Mouse (Mus musculus) liver, embryonic 15.5 days (tissue): ENCODE measurements around the gene Pacsin2. TPM values are rescaled to one million over a fixed set of nuclear protein-coding genes. Genes with fewer than 3 reads are reported as not detected.

Experiments
- ATAC-seq: fragments of 200-750 bp; cut with Nextera tagmentation; 2 replicates; pipeline ENCODE4 v1.8.0; 2017; ENCODE audit warnings: moderate number of reproducible peaks, mild to moderate bottlenecking, moderate library complexity; ENCODE audit not compliant: insufficient read depth
- H3K27ac ChIP-seq: fragments of 300-500 bp; sonication (generic); replicated peaks from 2 replicates; pipeline ENCODE4 v1.5.1; 2015; ENCODE audit warnings: mild to moderate bottlenecking, inconsistent platforms
- H3K27me3 ChIP-seq: fragments of 300-500 bp; sonication (generic); 2 replicates; pipeline ENCODE4 v1.6.1; 2015; ENCODE audit warnings: mild to moderate bottlenecking, inconsistent platforms
- H3K36me3 ChIP-seq: fragments of 300-500 bp; sonication (generic); replicated peaks from 2 replicates; pipeline ENCODE4 v1.6.1; 2015; ENCODE audit warnings: moderate library complexity, mild to moderate bottlenecking, inconsistent platforms
- H3K4me1 ChIP-seq: fragments of 300-500 bp; sonication (generic); replicated peaks from 2 replicates; pipeline ENCODE4 v1.6.1; 2015; ENCODE audit warnings: inconsistent platforms
- H3K4me2 ChIP-seq: fragments of 300-500 bp; sonication (generic); 2 replicates; pipeline ENCODE4 v1.6.1; 2015; ENCODE audit warnings: moderate library complexity, mild to moderate bottlenecking, inconsistent platforms
- H3K4me3 ChIP-seq: fragments of 300-500 bp; sonication (generic); replicated peaks from 2 replicates; pipeline ENCODE4 v1.5.1; 2015; ENCODE audit warnings: mild to moderate bottlenecking, inconsistent platforms
- H3K9ac ChIP-seq: fragments of 300-500 bp; sonication (generic); 2 replicates; pipeline ENCODE4 v1.6.1; 2015; ENCODE audit warnings: moderate library complexity, mild to moderate bottlenecking, inconsistent platforms
- H3K9me3 ChIP-seq: fragments of 300-500 bp; sonication (generic); replicated peaks from 2 replicates; pipeline ENCODE4 v1.6.1; 2016; ENCODE audit warnings: inconsistent platforms
- WGBS: fragments of 180-500 bp; shearing (Covaris S2); methylation state at CpG from one replicate; pipeline ENCODE4 v1.1.7; 2015; ENCODE audit warnings: mixed read lengths; ENCODE audit not compliant: insufficient replicate concordance; 5-methylcytosine and 5-hydroxymethylcytosine counted together
- polyA plus RNA-seq: library from polyadenylated mRNA; unstranded; fragments of >200 nt; fragmentation: Nextera tagmentation; extraction: Ambion mirVana; gene quantifications from 2 replicates; pipeline ENCODE4 v1.2.1, GENCODE M21; 2015

The Pacsin2 gene
- polyA plus RNA-seq, 1 experiment from 2014 or later = 46.7 TPM

DNA sequence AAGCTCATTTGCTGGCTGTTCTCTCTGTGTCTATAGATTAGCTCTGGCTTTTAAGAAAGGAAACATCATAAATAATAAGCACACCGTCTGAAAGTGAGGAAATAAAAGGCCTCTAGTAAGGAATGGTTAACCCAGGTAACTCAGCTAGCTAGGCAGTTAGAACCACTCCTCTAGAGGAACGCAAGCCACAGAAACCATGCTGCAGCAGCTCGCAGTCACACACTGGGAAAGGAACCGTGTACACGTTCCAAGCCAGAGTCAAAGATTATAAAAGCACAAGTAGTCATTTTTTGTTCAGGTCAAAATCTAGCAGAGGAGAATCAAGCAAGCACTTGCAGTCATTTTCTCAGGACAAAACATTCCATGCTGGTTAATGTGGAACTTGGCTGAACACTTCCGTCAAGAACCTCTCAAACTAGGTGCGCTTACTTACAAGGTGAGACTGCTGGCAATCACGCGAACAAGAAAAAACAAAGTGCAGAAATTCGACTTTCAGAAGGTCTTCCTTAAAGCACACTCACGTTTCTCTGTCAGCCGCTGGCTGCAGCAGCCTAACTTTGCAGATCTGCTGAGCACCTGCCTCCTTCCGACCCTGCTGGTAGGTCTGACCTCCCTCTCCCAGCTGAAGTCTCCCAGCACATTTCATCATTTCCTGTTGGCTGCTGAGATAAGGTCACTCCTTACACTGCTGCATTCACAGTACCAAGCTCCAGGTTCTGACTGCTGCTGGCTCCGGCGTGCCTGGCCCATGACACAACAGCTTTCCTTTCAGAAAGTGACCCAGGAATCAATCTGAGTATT, 32.0 kb downstream of the Pacsin2 start:
- H3K27ac ChIP-seq = peak overlapping the region; percentile 81
- H3K4me2 ChIP-seq = peak overlapping the region; percentile 67
- peaks cover 92% of the 10 kb centered on the region for H3K4me1 ChIP-seq
- no peaks in the 10 kb centered on the region for H3K27me3 ChIP-seq
- 0 out of 2 replicates have a peak, but pooled peaks cover 2% of the 10 kb centered on the region for H3K36me3 ChIP-seq
- H3K9me3 ChIP-seq = no peaks in the 10 kb centered on the region
- peak; percentile 86 for ATAC-seq
- H3K9ac ChIP-seq = peak overlapping the region; percentile 54
- peak overlapping the region; percentile 54 for H3K4me3 ChIP-seq
- 5% methylated on average over 15 of the region's 15 CpGs for WGBS

DNA sequence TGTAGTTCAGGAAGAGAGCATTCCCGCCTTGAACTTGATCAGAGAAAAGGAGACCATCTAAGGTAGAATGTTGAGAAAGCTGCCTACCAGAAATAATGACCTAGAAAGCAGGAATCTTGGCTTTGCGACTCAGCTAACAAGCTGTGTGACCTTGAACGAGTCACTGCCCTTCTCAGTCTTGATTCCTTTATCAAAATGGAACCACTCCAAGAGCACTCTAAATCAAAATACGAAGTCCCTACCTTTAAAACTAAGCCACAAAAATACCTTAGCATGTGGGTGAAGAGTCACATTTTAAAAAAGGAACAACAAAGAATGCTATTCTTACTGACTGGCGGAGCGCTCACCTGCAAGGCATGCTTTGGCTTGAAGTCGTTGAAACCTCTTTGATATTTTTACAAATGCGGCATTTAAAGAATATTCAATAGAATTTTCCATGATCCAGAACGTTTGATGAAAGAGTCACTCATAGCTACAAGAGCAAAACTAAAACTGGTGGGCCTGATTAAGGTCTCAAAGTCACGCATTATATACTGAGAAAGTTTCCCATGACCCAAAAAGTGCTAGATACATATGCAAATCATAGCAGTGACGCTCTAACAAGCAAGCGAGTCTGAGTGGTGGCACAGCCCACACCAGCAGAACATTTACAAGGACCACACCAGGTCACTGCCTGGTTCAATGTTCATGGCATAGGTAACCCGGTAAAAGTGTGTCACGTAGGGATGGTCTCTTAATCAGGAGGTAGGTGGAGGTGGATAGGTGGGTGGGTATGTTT, 33.2 kb downstream of the Pacsin2 start:
- 0 out of 2 replicates have a peak, but pooled peaks cover 2% of the 10 kb centered on the region for H3K36me3 ChIP-seq
- H3K4me1 ChIP-seq = peaks cover 99% of the 10 kb centered on the region
- H3K4me2 ChIP-seq = peak overlapping the region; percentile 67
- peak overlapping the region; percentile 54 for H3K9ac ChIP-seq
- no peaks in the 10 kb centered on the region for H3K27me3 ChIP-seq
- peak overlapping the region; percentile 54 for H3K4me3 ChIP-seq
- ATAC-seq = no peak
- H3K9me3 ChIP-seq = no peaks in the 10 kb centered on the region
- WGBS = 67% methylated on average over 14 of the region's 14 CpGs
- H3K27ac ChIP-seq = peak overlapping the region; percentile 81

DNA sequence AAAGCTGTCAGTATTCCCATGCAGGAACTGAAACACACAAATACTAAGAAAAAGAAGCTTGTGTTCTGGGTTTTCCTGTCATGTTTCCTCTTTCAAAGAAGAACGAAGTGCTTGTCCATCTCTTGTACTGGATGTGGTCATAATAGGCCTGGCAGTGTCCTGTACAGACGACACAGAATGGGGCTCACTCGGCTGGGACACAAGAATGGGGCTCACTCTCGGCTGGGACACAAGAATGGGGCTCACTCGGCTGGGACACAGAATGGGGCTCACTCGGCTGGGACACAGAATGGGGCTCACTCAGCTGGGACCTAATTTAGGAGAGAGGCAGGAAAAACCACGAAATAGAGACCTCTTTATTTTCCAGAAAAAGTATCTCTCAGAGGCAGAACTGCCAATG, 34.0 kb downstream of the Pacsin2 start:
- Histone ChIP-seq H3K4me1 (peaks cover 99% of the 10 kb centered on the region), H3K27me3 (no peaks in the 10 kb centered on the region), H3K4me3 (peak overlapping the region; percentile 14; the same call in 1 of the 2 replicates), H3K4me2 (peak overlapping the region; percentile 67), H3K9me3 (no peaks in the 10 kb centered on the region), H3K9ac (peak overlapping the region; percentile 41; the same call in 1 of the 2 replicates), H3K27ac (peak overlapping the region; percentile 99), H3K36me3 (0 out of 2 replicates have a peak, but pooled peaks cover 2% of the 10 kb centered on the region)
- WGBS = 45% methylated on average over 7 of the region's 7 CpGs
- no peak for ATAC-seq

DNA sequence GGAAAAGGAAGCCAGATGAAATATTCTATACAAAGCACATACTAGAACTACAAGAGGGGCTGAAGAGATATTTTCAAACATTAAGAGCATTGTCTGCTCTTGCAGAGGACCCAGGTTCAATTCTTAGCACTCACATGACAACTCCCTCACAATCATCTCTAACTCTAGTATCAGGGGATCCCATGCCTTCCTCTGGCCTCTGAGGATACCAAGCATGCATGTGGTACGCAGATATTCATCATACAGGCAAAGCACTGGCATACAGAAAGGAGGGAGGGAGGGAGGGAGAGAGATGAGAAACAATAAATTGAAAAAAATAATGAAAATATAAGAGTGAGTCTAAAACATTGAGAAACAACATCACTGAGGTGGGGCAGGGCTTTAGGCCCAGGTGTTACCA, 35.8 kb downstream of the Pacsin2 start:
- peak overlapping the region; percentile 67 for H3K4me2 ChIP-seq
- peak overlapping the region; percentile 99 for H3K27ac ChIP-seq
- WGBS = 17% methylated on average over 1 of the region's 1 CpGs

DNA sequence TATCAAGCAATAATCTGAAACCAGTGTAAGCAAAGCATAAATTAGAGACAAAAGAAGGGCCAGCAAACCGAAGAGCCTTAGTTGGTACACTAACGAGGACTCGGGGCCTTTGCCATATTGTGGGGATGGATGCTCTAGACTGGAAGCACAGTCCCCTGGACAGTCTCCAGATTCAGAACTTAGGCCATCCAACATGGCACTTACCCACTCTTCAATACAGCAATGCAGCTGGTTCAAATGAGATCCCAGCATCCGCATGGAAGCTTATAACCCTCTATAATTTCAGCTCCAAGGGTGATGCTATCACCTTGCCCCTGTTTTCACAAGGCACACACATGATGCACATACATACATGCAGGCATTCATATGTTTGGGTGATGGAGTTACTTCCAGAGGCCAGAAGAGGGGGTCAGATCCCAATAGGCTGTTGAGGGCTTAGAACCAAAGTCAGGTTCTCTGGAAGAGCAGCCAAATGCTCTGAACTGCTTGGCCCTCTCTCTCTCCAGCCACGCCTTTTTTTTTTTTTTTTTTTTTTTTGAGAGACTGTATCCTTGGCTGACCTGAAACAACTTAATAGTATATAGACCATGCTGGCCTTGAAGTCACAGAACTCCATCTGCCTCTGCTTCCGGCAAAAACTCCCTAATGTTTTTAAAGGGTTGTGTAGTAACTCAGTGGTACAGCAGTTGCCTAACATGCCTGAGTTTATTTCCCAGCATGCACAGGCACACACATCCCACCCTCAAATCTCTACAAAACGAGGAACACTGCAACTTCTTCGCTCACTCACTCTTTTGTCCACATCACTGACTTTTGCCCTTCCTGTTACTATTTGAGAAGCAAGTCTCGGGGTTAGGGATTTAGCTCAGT, 36.9 kb downstream of the Pacsin2 start:
- H3K9me3 ChIP-seq = no peaks in the 10 kb centered on the region
- H3K27ac ChIP-seq = peak overlapping the region; percentile 99
- no peaks in the 10 kb centered on the region for H3K27me3 ChIP-seq
- H3K4me3 ChIP-seq = no peak overlapping the region
- no peak for ATAC-seq
- H3K9ac ChIP-seq = no peak overlapping the region; the same call in 1 of the 2 replicates
- H3K4me1 ChIP-seq = peaks cover 100% of the 10 kb centered on the region
- 0 out of 2 replicates have a peak, but pooled peaks cover 2% of the 10 kb centered on the region for H3K36me3 ChIP-seq
- WGBS = 60% methylated on average over 9 of the region's 9 CpGs
- H3K4me2 ChIP-seq = peak overlapping the region; percentile 67

More for the DNA sequence above, 35.8 kb downstream of the Pacsin2 start:
- no peak for ATAC-seq
- Histone ChIP-seq H3K27me3 (no peaks in the 10 kb centered on the region), H3K9me3 (no peaks in the 10 kb centered on the region), H3K4me3 (no peak overlapping the region; the same call in 1 of the 2 replicates), H3K9ac (no peak overlapping the region), H3K4me1 (peaks cover 100% of the 10 kb centered on the region), H3K36me3 (0 out of 2 replicates have a peak, but pooled peaks cover 2% of the 10 kb centered on the region)

DNA sequence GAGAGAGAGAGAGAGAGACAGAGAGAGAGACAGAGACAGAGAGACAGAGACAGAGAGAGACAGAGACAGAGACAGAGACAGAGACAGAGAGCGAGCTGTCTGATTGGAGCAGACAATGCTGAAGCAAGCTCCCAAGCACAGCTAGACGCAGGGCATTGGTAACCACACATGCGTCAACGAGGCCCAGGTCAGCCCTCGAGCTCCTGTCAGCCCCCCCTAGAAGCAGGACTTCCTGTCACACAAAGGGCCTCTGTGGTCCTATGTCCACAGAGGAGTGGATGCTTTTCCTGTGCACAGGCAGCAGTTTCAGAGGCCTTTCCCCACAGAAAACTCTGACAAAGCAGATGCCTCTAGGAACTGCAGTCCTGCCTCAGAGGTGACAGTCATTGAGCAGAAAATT, 38.6 kb downstream of the Pacsin2 start:
- Histone ChIP-seq H3K36me3 (0 out of 2 replicates have a peak, but pooled peaks cover 2% of the 10 kb centered on the region), H3K9ac (peak overlapping the region; percentile 13; the same call in 1 of the 2 replicates), H3K27me3 (no peaks in the 10 kb centered on the region), H3K4me2 (peak overlapping the region; percentile 76), H3K4me1 (peaks cover 99% of the 10 kb centered on the region), H3K27ac (peak overlapping the region; percentile 99), H3K4me3 (no peak overlapping the region), H3K9me3 (no peaks in the 10 kb centered on the region)
- no peak for ATAC-seq
- 29% methylated on average over 5 of the region's 5 CpGs for WGBS

DNA sequence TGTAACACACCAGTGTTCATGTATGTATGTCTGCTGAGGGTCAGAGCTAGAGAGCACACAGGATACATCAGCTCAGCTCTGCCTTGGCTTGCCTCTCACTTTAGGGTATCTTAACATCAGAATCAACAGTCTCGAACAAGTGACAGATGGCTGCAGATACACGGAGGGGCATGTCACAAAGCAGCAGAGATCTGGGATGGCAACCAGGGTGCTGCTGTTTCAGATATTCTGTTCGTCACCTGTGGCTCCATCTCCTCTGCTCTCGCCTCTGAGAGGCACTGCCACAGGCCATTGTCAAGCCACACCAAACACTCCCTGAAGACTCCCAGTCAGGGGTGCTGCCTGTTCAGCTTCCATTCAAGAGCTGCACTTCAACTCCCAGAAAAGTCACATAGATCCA, 39.1 kb downstream of the Pacsin2 start:
- Histone ChIP-seq H3K9ac (0 out of 2 replicates have a peak overlapping the region, but pooled peaks have one; percentile 13), H3K9me3 (no peaks in the 10 kb centered on the region), H3K4me3 (0 out of 2 replicates have a peak overlapping the region, but pooled peaks have one; percentile 2), H3K27ac (peak overlapping the region; percentile 99), H3K4me1 (peaks cover 98% of the 10 kb centered on the region), H3K36me3 (0 out of 2 replicates have a peak, but pooled peaks cover 2% of the 10 kb centered on the region), H3K27me3 (no peaks in the 10 kb centered on the region), H3K4me2 (peak overlapping the region; percentile 76)
- WGBS = 20% methylated on average over 4 of the region's 4 CpGs
- peak; percentile 6; the same call in 1 of the 2 replicates for ATAC-seq

DNA sequence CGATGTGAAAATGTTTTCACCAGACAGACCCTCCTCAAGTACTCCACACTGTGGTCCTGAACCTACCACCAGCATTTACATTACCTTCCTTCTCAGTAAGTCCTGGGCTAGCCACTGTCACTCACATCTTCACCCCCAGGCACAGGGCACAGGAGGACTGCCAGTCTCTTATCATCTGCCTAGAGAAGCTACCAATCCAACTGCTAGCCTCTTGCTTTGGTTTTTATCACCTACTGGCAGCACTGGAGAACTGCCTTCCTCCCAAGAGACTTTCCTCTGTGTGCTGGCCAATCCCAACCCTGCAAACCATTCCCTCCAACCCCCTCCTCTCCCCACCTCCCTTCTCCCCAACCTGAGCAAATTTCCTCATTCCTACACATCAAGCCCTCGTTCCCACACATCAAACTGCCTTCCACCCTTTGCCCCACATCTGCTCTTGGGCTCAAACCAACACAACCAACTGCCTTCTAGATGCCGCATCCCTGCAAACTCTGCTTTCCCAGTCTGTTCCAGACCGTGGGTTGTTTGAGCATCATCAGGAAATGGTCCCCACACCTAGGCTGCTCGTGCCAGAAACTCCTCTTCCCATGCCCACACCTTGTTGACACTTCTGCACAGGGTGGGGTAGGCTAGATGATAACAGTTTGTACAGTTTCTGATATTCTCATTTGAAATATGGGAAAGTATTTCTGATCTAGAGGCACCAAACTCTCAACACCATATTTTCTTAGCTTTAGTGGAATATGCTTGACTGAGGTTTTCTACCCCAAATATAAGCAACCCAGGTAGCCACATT, 40.6 kb downstream of the Pacsin2 start:
- peak overlapping the region; percentile 49 for H3K4me3 ChIP-seq

DNA sequence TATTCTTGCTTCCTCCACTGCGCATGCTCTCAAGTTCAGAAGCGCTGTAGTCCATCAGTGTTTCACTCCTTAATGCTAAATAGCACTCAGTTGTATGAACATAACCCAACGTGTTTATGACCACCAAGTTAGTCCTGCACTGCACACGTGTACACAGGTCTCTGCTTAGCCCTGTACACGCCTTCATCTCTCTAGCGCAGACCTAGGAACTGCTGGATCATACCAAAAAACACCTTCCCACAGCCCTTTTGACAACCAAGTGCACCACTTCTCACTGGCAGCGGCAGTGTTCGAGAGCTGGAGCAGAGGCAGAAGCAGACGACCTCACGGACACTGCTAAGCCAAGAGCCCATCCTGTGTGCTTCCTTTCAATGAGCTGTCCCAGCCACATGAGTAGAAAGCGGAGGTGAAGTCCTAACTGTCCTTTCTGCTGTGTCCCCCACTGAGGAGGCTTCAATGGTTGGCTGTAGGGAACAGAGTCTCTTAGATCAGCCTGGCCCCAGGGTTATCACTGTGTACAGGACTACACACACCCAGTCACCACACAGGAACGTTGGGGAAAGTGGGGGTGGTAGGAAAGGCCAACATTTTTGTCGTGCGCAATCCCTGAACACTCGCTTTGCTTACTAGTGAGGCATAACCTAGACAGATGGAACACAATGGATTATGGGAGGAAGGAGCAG, 42.0 kb downstream of the Pacsin2 start:
- Histone ChIP-seq H3K4me3 (peak overlapping the region; percentile 49), H3K4me2 (peak overlapping the region; percentile 76)

More for the DNA sequence above, 40.6 kb downstream of the Pacsin2 start:
- no peaks in the 10 kb centered on the region for H3K27me3 ChIP-seq
- no peaks in the 10 kb centered on the region for H3K9me3 ChIP-seq
- peak overlapping the region; percentile 76 for H3K4me2 ChIP-seq
- peaks cover 97% of the 10 kb centered on the region for H3K4me1 ChIP-seq
- H3K9ac ChIP-seq = peak overlapping the region; percentile 58
- 37% methylated on average over 5 of the region's 5 CpGs for WGBS
- H3K27ac ChIP-seq = peak overlapping the region; percentile 99
- ATAC-seq = peak; percentile 85
- 0 out of 2 replicates have a peak, but pooled peaks cover 2% of the 10 kb centered on the region for H3K36me3 ChIP-seq

More for the DNA sequence above, 42.0 kb downstream of the Pacsin2 start:
- Histone ChIP-seq H3K9ac (peak overlapping the region; percentile 58), H3K9me3 (no peaks in the 10 kb centered on the region), H3K4me1 (peaks cover 97% of the 10 kb centered on the region), H3K27ac (peak overlapping the region; percentile 99), H3K27me3 (no peaks in the 10 kb centered on the region), H3K36me3 (0 out of 2 replicates have a peak, but pooled peaks cover 2% of the 10 kb centered on the region)
- WGBS = 28% methylated on average over 15 of the region's 15 CpGs
- peak; percentile 87 for ATAC-seq
